8 mouse cellular contexts compared by ENCODE assay signal in genomic region chr5:142903470-142904207, GRCm38 (mm10). TPM values are rescaled to one million over a fixed set of nuclear protein-coding genes. Genes with fewer than 3 reads are reported as not detected.
DNase-seq lines count a peak whose midpoint lies in the region; ATAC-seq lines count a peak whose summit lies in the region.

No protein-coding gene starts in this region.

- peak overlapping the region; percentile 100 for H3K4me3 ChIP-seq in lung, embryonic 16.5 days (ENCODE audit: low read length)
- H3K4me3 ChIP-seq in brown adipose tissue, adult 24 weeks (ENCODE audit: insufficient read depth, low read depth, low read length), result peak overlapping the region; percentile 88
- peak overlapping the region; percentile 99 for H3K4me3 ChIP-seq in hindbrain, embryonic 13.5 days
- peak overlapping the region; percentile 88 for H3K4me3 ChIP-seq in midbrain, embryonic 13.5 days (replicated peaks)

- 62% methylated on average over 14 of the region's 14 CpGs for WGBS in lung, embryonic 16.5 days
- WGBS in hindbrain, embryonic 13.5 days, result 83% methylated on average over 14 of the region's 14 CpGs
- 89% methylated on average over 14 of the region's 14 CpGs for WGBS in midbrain, embryonic 13.5 days

- peak overlapping the region; percentile 58 for H3K27ac ChIP-seq in lung, embryonic 16.5 days (ENCODE audit: low read length)
- H3K27ac ChIP-seq in brown adipose tissue, adult 24 weeks (replicated peaks; ENCODE audit: low read depth, low read length), result no peak overlapping the region
- peak overlapping the region; percentile 100 for H3K27ac ChIP-seq in hindbrain, embryonic 13.5 days
- H3K27ac ChIP-seq in midbrain, embryonic 13.5 days, result peak overlapping the region; percentile 100; the same call in 1 of the 2 replicates

- no peaks in the 10 kb centered on the region for H3K9me3 ChIP-seq in lung, embryonic 16.5 days (ENCODE audit: control insufficient read depth, low read length)
- H3K9me3 ChIP-seq in hindbrain, embryonic 13.5 days, result no peaks in the 10 kb centered on the region
- no peaks in the 10 kb centered on the region for H3K9me3 ChIP-seq in midbrain, embryonic 13.5 days

- H3K9ac ChIP-seq in lung, embryonic 16.5 days (ENCODE audit: low read length), result peak overlapping the region; percentile 100
- peak overlapping the region; percentile 100 for H3K9ac ChIP-seq in hindbrain, embryonic 13.5 days
- H3K9ac ChIP-seq in midbrain, embryonic 13.5 days (replicated peaks), result peak overlapping the region; percentile 100

- H3K36me3 ChIP-seq in lung, embryonic 16.5 days (ENCODE audit: control insufficient read depth, insufficient read depth, low read length), result peaks cover 52% of the 10 kb centered on the region
- peaks cover 65% of the 10 kb centered on the region for H3K36me3 ChIP-seq in hindbrain, embryonic 13.5 days
- peaks cover 64% of the 10 kb centered on the region for H3K36me3 ChIP-seq in midbrain, embryonic 13.5 days

- H3K4me1 ChIP-seq in lung, embryonic 16.5 days (replicated peaks; ENCODE audit: control insufficient read depth, insufficient read depth, low read length), result peaks cover 27% of the 10 kb centered on the region
- peaks cover 11% of the 10 kb centered on the region for H3K4me1 ChIP-seq in brown adipose tissue, adult 24 weeks (ENCODE audit: control insufficient read depth, insufficient read depth, insufficient read length, low read length)
- H3K4me1 ChIP-seq in hindbrain, embryonic 13.5 days (replicated peaks), result peaks cover 51% of the 10 kb centered on the region
- H3K4me1 ChIP-seq in midbrain, embryonic 13.5 days (replicated peaks), result peaks cover 45% of the 10 kb centered on the region

- H3K4me2 ChIP-seq in lung, embryonic 16.5 days (ENCODE audit: low read depth, low read length), result peak overlapping the region; percentile 83
- H3K4me2 ChIP-seq in hindbrain, embryonic 13.5 days, result peak overlapping the region; percentile 95
- peak overlapping the region; percentile 93 for H3K4me2 ChIP-seq in midbrain, embryonic 13.5 days (replicated peaks)

- DNase-seq in lung, postnatal 10 days, result no peak
- DNase-seq in spleen, adult 18-20 months, result no peak
- no peak for DNase-seq in embryo, embryonic 10.5 days (ENCODE audit: low spot score)
- no peak for DNase-seq in thymus, postnatal 10 days (ENCODE audit: low spot score in 2 of 2)

- H3K27me3 ChIP-seq in lung, embryonic 16.5 days (ENCODE audit: control insufficient read depth, insufficient read depth, low read depth, low read length), result no peaks in the 10 kb centered on the region
- no peaks in the 10 kb centered on the region for H3K27me3 ChIP-seq in hindbrain, embryonic 13.5 days
- no peaks in the 10 kb centered on the region for H3K27me3 ChIP-seq in midbrain, embryonic 13.5 days

- no peak for ATAC-seq in lung, embryonic 16.5 days (ENCODE audit: low read depth)
- ATAC-seq in hindbrain, embryonic 13.5 days (ENCODE audit: low FRiP score), result no peak
- no peak for ATAC-seq in midbrain, embryonic 13.5 days

RNA-seq across cellular contexts. Expression of gene Actb, which starts 2.9 kb away (rescaled TPM):
- 16,153 and 18,603 TPM in 2 replicates for polyA plus RNA-seq in lung, embryonic 16.5 days (2015; fragmentation: Nextera tagmentation; extraction: Ambion mirVana)
- polyA plus RNA-seq in brown adipose tissue, adult 24 weeks (2012; ENCODE audit: insufficient read depth, insufficient read length, missing spikeins), result 1,228 and 1,297 TPM in 2 replicates
- polyA plus RNA-seq in hindbrain, embryonic 13.5 days (2015; fragmentation: Nextera tagmentation; extraction: Ambion mirVana), result 17,657 and 17,716 TPM in 2 replicates
- polyA plus RNA-seq in midbrain, embryonic 13.5 days (2015; fragmentation: Nextera tagmentation; extraction: Ambion mirVana), result 15,567 and 17,404 TPM in 2 replicates

RNA-seq across cellular contexts. Expression of gene Fbxl18, which starts 8.4 kb away (rescaled TPM):
- 9.5 and 10.3 TPM in 2 replicates for polyA plus RNA-seq in lung, embryonic 16.5 days (2015; fragmentation: Nextera tagmentation; extraction: Ambion mirVana)
- 2.7 and 2.9 TPM in 2 replicates for polyA plus RNA-seq in brown adipose tissue, adult 24 weeks (2012; ENCODE audit: insufficient read depth, insufficient read length, missing spikeins)
- 36.6 and 36.9 TPM in 2 replicates for polyA plus RNA-seq in hindbrain, embryonic 13.5 days (2015; fragmentation: Nextera tagmentation; extraction: Ambion mirVana)
- polyA plus RNA-seq in midbrain, embryonic 13.5 days (2015; fragmentation: Nextera tagmentation; extraction: Ambion mirVana), result 40.1 and 40.4 TPM in 2 replicates

RNA-seq across cellular contexts. Expression of gene Fscn1, which starts 56.5 kb away (rescaled TPM):
- polyA plus RNA-seq in lung, embryonic 16.5 days (2015; fragmentation: Nextera tagmentation; extraction: Ambion mirVana), result 181 and 222 TPM in 2 replicates
- 9.1 and 16.2 TPM in 2 replicates for polyA plus RNA-seq in brown adipose tissue, adult 24 weeks (2012; ENCODE audit: insufficient read depth, insufficient read length, missing spikeins)
- polyA plus RNA-seq in hindbrain, embryonic 13.5 days (2015; fragmentation: Nextera tagmentation; extraction: Ambion mirVana), result 484 and 516 TPM in 2 replicates
- 555 TPM in 2 replicates for polyA plus RNA-seq in midbrain, embryonic 13.5 days (2015; fragmentation: Nextera tagmentation; extraction: Ambion mirVana)

Comparison
In these comparisons a context has a peak if more than half of its experiments do, and no peak if none do; other contexts are left out.
1. RNA of gene Actb, which starts 2.9 kb away (polyA plus RNA-seq): 16,153 to 18,603 TPM in lung, embryonic 16.5 days, 17,657 to 17,716 TPM in hindbrain, embryonic 13.5 days and 15,567 to 17,404 TPM in midbrain, embryonic 13.5 days; 1,228 to 1,297 TPM in brown adipose tissue, adult 24 weeks; every median in the first group is over 10 times any median in the second.
2. RNA of gene Fscn1, which starts 56.5 kb away (polyA plus RNA-seq): 555 TPM in midbrain, embryonic 13.5 days, 484 to 516 TPM in hindbrain, embryonic 13.5 days and 181 to 222 TPM in lung, embryonic 16.5 days; 9.1 to 16.2 TPM in brown adipose tissue, adult 24 weeks; every median in the first group is over 10 times any median in the second.
3. Peak in every context shown above with its lines, with median percentiles within 50 percentile points of each other: H3K4me2 ChIP-seq, H3K4me3 ChIP-seq and H3K9ac ChIP-seq.